Mouse (Mus musculus) limb, embryonic 13.5 days (tissue): Measurements from ENCODE around the gene Duoxa2. TPM values are rescaled to one million over a fixed set of nuclear protein-coding genes. Genes with fewer than 3 reads are reported as not detected.

ENCODE experiments used
- ATAC-seq: fragments of 200-750 bp; cut with Nextera tagmentation; 2 replicates; pipeline ENCODE4 v1.8.0; 2017; ENCODE audit warnings: low read depth, moderate number of reproducible peaks, moderate TSS enrichment; ENCODE audit not compliant: low FRiP score
- H3K27ac ChIP-seq: fragments of 300-500 bp; sonication (generic); 2 replicates; pipeline ENCODE4 v1.5.1; 2015; ENCODE audit warnings: inconsistent platforms, mild to moderate bottlenecking, moderate library complexity
- H3K27me3 ChIP-seq: fragments of 300-500 bp; sonication (generic); 2 replicates; pipeline ENCODE4 v1.6.1; 2015; ENCODE audit warnings: mild to moderate bottlenecking, inconsistent platforms
- H3K36me3 ChIP-seq: fragments of 300-500 bp; sonication (generic); 2 replicates; pipeline ENCODE4 v1.6.1; 2015; ENCODE audit warnings: inconsistent platforms, mild to moderate bottlenecking, moderate library complexity
- H3K4me1 ChIP-seq: fragments of 300-500 bp; sonication (generic); 2 replicates; pipeline ENCODE4 v1.6.1; 2015; ENCODE audit warnings: inconsistent platforms
- H3K4me2 ChIP-seq: fragments of 300-500 bp; sonication (generic); replicated peaks from 2 replicates; pipeline ENCODE4 v1.6.1; 2015; ENCODE audit warnings: inconsistent platforms, mild to moderate bottlenecking, moderate library complexity
- H3K4me3 ChIP-seq: fragments of 300-500 bp; sonication (generic); 2 replicates; pipeline ENCODE4 v1.5.1; 2015; ENCODE audit warnings: moderate library complexity, mild to moderate bottlenecking, inconsistent platforms
- H3K9ac ChIP-seq: fragments of 300-500 bp; sonication (generic); 2 replicates; pipeline ENCODE4 v1.6.1; 2015; ENCODE audit warnings: mild to moderate bottlenecking, inconsistent platforms
- H3K9me3 ChIP-seq: fragments of 300-500 bp; sonication (generic); 2 replicates; pipeline ENCODE4 v1.6.1; 2016; ENCODE audit warnings: inconsistent platforms
- WGBS: fragments of 180-500 bp; shearing (Covaris S2); methylation state at CpG from one replicate; pipeline ENCODE4 v1.1.7; 2015; 5-methylcytosine and 5-hydroxymethylcytosine counted together
- polyA plus RNA-seq: library from polyadenylated mRNA; unstranded; fragments of >200 nt; fragmentation: Nextera tagmentation; extraction: Ambion mirVana; gene quantifications from 2 replicates; pipeline ENCODE4 v1.2.1, GENCODE M21; 2015

The Duoxa2 gene
- polyA plus RNA-seq, 1 experiment from 2014 or later: 0.20 TPM

GRCm38 (mm10) chr2:122299911-122300655 is 1.4 kb downstream of the Duoxa2 start:
- Histone ChIP-seq H3K9ac (no peak overlapping the region), H3K27me3 (peaks cover 99% of the 10 kb centered on the region), H3K4me3 (no peak overlapping the region), H3K36me3 (no peaks in the 10 kb centered on the region), H3K27ac (no peak overlapping the region), H3K4me1 (peaks cover 38% of the 10 kb centered on the region), H3K9me3 (no peaks in the 10 kb centered on the region), H3K4me2 (no peak overlapping the region)
- WGBS: 6% methylated on average over 14 of the region's 14 CpGs
- ATAC-seq: no peak

GRCm38 (mm10) chr2:122300656-122301020 is 1.9 kb downstream of the Duoxa2 start:
- Histone ChIP-seq H3K4me3 (peak overlapping the region; percentile 43; the same call in 1 of the 2 replicates), H3K9ac (no peak overlapping the region), H3K4me1 (peaks cover 37% of the 10 kb centered on the region), H3K4me2 (peak overlapping the region; percentile 78; the same call in 1 of the 2 replicates), H3K27ac (no peak overlapping the region), H3K36me3 (no peaks in the 10 kb centered on the region), H3K27me3 (peaks cover 99% of the 10 kb centered on the region), H3K9me3 (no peaks in the 10 kb centered on the region)
- WGBS: 5% methylated on average over 14 of the region's 14 CpGs
- ATAC-seq: no peak

DNA sequence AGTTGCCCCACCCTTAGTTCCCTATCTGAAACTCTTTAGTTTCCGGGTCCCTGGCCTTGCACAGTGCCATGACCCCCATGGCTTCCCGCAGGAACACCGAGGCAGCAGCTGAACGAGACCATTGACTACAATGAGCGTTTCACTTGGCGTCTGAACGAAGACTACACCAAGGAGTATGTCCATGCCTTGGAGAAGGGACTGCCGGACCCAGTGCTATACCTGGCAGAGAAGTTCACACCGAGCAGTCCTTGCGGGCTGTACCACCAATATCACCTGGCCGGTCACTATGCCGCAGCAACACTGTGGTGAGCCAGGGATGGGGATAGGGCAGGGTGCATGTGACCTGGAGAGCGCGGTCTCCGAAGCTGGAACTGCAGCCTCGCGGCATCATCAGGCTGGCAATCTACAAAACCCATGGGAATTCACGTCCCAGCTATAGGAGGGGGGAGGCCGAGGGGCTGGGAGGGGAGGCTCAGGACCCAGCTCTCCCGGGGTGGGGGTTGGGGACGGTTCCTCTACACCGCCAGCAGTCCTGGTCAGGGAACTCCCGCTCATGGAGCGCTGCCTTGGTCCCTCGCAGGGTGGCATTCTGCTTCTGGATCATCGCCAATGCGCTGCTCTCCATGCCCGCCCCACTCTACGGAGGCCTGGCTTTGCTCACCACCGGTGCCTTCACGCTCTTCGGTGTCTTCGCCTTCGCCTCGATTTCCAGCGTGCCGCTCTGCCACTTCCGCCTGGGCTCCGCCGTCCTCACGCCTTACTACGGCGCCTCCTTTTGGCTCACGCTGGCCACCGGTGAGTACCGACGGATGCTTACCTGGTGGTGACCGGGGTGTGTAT is 2.6 kb downstream of the Duoxa2 start:
- 0 out of 2 replicates have a peak, but pooled peaks have one; percentile 24 for ATAC-seq
- Histone ChIP-seq H3K4me3 (peak overlapping the region; percentile 43), H3K4me2 (peak overlapping the region; percentile 78), H3K9me3 (no peaks in the 10 kb centered on the region), H3K27ac (no peak overlapping the region), H3K27me3 (peaks cover 97% of the 10 kb centered on the region), H3K4me1 (peaks cover 37% of the 10 kb centered on the region), H3K9ac (peak overlapping the region; percentile 32; the same call in 1 of the 2 replicates), H3K36me3 (no peaks in the 10 kb centered on the region)
- WGBS: under 1% methylated on average over 48 of the region's 48 CpGs

DNA sequence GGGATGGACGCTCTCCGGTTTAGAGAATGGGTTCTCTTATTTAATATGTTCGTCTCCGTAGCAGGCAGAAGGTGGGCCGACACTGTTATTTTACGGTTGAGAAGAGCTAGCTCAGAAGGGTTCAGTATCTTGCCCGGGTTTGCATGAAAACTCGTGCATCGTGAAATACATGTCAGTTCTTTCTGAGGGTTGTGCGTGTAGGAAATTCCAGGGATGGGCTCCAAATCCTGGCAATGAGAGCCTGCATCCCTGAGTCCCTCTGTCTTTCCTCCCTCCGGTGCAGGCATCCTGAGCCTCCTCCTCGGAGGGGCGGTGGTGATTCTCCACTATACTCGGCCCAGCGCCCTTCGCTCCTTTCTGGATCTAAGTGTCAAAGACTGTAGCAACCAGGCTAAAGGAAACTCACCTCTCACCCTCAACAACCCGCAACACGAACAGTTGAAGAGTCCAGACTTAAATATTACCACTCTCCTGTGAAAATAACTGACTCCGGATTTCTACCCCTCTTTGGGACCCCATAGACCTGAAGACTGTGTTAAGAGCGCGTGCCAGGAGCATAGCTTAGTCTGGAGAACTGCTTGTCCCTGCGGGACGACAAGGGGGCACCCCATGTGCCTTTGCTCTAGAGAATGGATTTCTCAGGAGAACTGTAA is 3.3 kb downstream of the Duoxa2 start:
- H3K4me3 ChIP-seq: peak overlapping the region; percentile 43
- no peak overlapping the region for H3K27ac ChIP-seq
- no peaks in the 10 kb centered on the region for H3K36me3 ChIP-seq
- H3K4me1 ChIP-seq: peaks cover 37% of the 10 kb centered on the region
- 0 out of 2 replicates have a peak overlapping the region, but pooled peaks have one; percentile 25 for H3K9ac ChIP-seq
- 7% methylated on average over 23 of the region's 23 CpGs for WGBS
- H3K4me2 ChIP-seq: peak overlapping the region; percentile 78
- no peaks in the 10 kb centered on the region for H3K9me3 ChIP-seq
- no peak for ATAC-seq
- peaks cover 97% of the 10 kb centered on the region for H3K27me3 ChIP-seq

- WGBS: 12% methylated on average over 9 of the region's 9 CpGs
- Histone ChIP-seq H3K27me3 (peaks cover 97% of the 10 kb centered on the region), H3K4me2 (no peak overlapping the region), H3K9me3 (no peaks in the 10 kb centered on the region), H3K27ac (no peak overlapping the region), H3K36me3 (no peaks in the 10 kb centered on the region), H3K4me3 (no peak overlapping the region), H3K4me1 (peaks cover 31% of the 10 kb centered on the region), H3K9ac (no peak overlapping the region)
- ATAC-seq: no peak
These were observed 4.0 kb downstream of the Duoxa2 start for GRCm38 (mm10) chr2:122302574-122303241.

- 88% methylated on average over 6 of the region's 6 CpGs for WGBS
- H3K4me1 ChIP-seq: peaks cover 14% of the 10 kb centered on the region
These were observed 5.8 kb downstream of the Duoxa2 start for GRCm38 (mm10) chr2:122304544-122304943.

DNA sequence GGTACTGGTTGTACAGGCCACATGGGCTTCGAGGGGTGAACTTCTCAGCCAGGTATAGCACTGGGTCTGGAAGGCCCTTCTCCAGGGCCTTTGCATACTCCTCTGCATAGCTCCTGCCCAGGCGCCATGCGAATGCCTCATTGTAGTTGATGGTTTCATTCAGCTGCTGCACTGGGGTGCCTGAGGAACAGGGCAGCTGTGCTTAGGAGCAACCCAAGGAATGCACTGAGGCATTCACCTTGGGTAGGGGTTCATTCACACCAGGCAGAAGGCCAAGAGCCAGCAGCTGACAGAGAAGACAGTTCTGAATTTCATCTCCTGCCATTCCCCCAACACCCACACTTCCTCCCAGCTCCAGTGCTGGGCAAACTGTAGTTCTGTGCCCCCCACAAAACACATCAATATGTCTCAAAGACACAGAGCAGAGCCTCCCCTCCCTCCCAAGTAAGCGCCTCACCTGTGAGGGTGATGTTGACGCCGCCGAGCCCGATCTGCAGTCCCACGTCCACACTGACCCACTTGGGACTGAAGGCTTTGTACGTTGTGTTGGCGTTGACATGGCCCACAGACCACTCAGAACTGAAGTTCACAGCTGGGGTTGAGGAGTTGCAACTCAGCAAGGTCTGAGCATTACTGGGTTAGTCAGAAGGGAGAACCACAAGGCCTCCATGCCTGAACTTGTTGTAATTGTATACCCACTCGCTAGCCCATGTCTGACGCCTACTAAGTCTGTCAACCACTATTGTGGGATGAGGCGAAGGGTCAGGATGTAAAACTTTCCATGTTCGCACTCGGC is 6.6 kb downstream of the Duoxa2 start:
- H3K4me3 ChIP-seq: no peak overlapping the region

More at GRCm38 (mm10) chr2:122304544-122304943, 5.8 kb downstream of the Duoxa2 start:
- Histone ChIP-seq H3K27me3 (peaks cover 91% of the 10 kb centered on the region), H3K36me3 (no peaks in the 10 kb centered on the region), H3K4me3 (no peak overlapping the region), H3K4me2 (no peak overlapping the region), H3K9ac (no peak overlapping the region), H3K27ac (no peak overlapping the region), H3K9me3 (no peaks in the 10 kb centered on the region)
- no peak for ATAC-seq

GRCm38 (mm10) chr2:122306184-122306583 is 7.5 kb downstream of the Duoxa2 start:
- WGBS: 46% methylated on average over 4 of the region's 4 CpGs
- no peak overlapping the region for H3K9ac ChIP-seq
- no peak overlapping the region for H3K4me2 ChIP-seq
- H3K36me3 ChIP-seq: no peaks in the 10 kb centered on the region
- ATAC-seq: no peak
- no peak overlapping the region for H3K27ac ChIP-seq
- H3K27me3 ChIP-seq: peaks cover 89% of the 10 kb centered on the region
- H3K4me1 ChIP-seq: peaks cover 11% of the 10 kb centered on the region
- H3K4me3 ChIP-seq: no peak overlapping the region
- no peaks in the 10 kb centered on the region for H3K9me3 ChIP-seq

More for the DNA sequence above, 6.6 kb downstream of the Duoxa2 start:
- Histone ChIP-seq H3K27me3 (peaks cover 89% of the 10 kb centered on the region), H3K4me1 (peaks cover 14% of the 10 kb centered on the region), H3K9me3 (no peaks in the 10 kb centered on the region), H3K4me2 (no peak overlapping the region), H3K27ac (no peak overlapping the region), H3K9ac (no peak overlapping the region), H3K36me3 (no peaks in the 10 kb centered on the region)
- ATAC-seq: no peak
- 83% methylated on average over 16 of the region's 16 CpGs for WGBS

GRCm38 (mm10) chr2:122309647-122310046 is 10.9 kb downstream of the Duoxa2 start:
- H3K4me2 ChIP-seq: no peak overlapping the region
- no peak overlapping the region for H3K9ac ChIP-seq
- no peak for ATAC-seq
- H3K27ac ChIP-seq: no peak overlapping the region
- no peak overlapping the region for H3K4me3 ChIP-seq
- H3K4me1 ChIP-seq: peaks cover 11% of the 10 kb centered on the region; the same call in 1 of the 2 replicates
- H3K36me3 ChIP-seq: no peaks in the 10 kb centered on the region
- H3K9me3 ChIP-seq: no peaks in the 10 kb centered on the region
- 46% methylated on average over 3 of the region's 3 CpGs for WGBS
- H3K27me3 ChIP-seq: peaks cover 90% of the 10 kb centered on the region

GRCm38 (mm10) chr2:122311561-122311960 is 12.9 kb downstream of the Duoxa2 start:
- WGBS: 67% methylated on average over 2 of the region's 2 CpGs
- H3K27ac ChIP-seq: no peak overlapping the region
- no peaks in the 10 kb centered on the region for H3K36me3 ChIP-seq
- H3K4me3 ChIP-seq: no peak overlapping the region
- H3K4me1 ChIP-seq: peaks cover 11% of the 10 kb centered on the region; the same call in 1 of the 2 replicates
- H3K9me3 ChIP-seq: no peaks in the 10 kb centered on the region
- H3K27me3 ChIP-seq: peaks cover 86% of the 10 kb centered on the region
- H3K4me2 ChIP-seq: no peak overlapping the region
- ATAC-seq: no peak
- no peak overlapping the region for H3K9ac ChIP-seq
